Mouse (Mus musculus): ENCODE data around the gene Gtsf2. TPM values are rescaled to one million over a fixed set of nuclear protein-coding genes. Genes with fewer than 3 reads are reported as not detected.
"Not testable (repeated sequence)": the region's sequence is repeated elsewhere in the genome, so short reads cannot be mapped to it uniquely, and the experiment has no call there.

The Gtsf2 gene
- not detected for total RNA-seq (2021)
- long read RNA-seq, experiment 1, result 0 reads
- long read RNA-seq, experiment 2, result 0 reads

- intact Hi-C loops (cut with DNase I), result no loop called here
- no peak for DNase-seq
These were observed at the start of gene Gtsf2 for GRCm38 (mm10) chr15:103448369-103448768. Gtsf2 (minus strand) TSS chr15:103448469.

GRCm38 (mm10) chr15:103496204-103497140, 48.2 kb upstream of the Gtsf2 start:
- DNase-seq, result no peak
- intact Hi-C loops (cut with DNase I), result no loop called here

- intact Hi-C loops (cut with DNase I), result no loop called here
- no peak for DNase-seq
These were observed 40.1 kb upstream of the Gtsf2 start for GRCm38 (mm10) chr15:103488336-103488735.

- intact Hi-C loops (cut with DNase I), result no loop called here
- no peak for DNase-seq
These were observed 38.4 kb upstream of the Gtsf2 start for GRCm38 (mm10) chr15:103486658-103487057.

- no peak for DNase-seq
These were observed 36.8 kb upstream of the Gtsf2 start for GRCm38 (mm10) chr15:103485106-103485505.

GRCm38 (mm10) chr15:103484490-103484889, 36.2 kb upstream of the Gtsf2 start:
- intact Hi-C loops (cut with DNase I), result no loop called here
- no peak for DNase-seq

More at GRCm38 (mm10) chr15:103485106-103485505, 36.8 kb upstream of the Gtsf2 start:
- intact Hi-C loops (cut with DNase I), result no loop called here

GRCm38 (mm10) chr15:103482488-103482887, 34.2 kb upstream of the Gtsf2 start:
- DNase-seq, result no peak
- intact Hi-C loops (cut with DNase I), result no loop called here

- no peak for DNase-seq
- intact Hi-C loops (cut with DNase I), result no loop called here
These were observed 31.9 kb upstream of the Gtsf2 start for GRCm38 (mm10) chr15:103480129-103480528.

GRCm38 (mm10) chr15:103479080-103479606, 30.9 kb upstream of the Gtsf2 start:
- intact Hi-C loops (cut with DNase I), result no loop called here
- no peak for DNase-seq

- intact Hi-C loops (cut with DNase I), result no loop called here
- no peak for DNase-seq
These were observed 25.5 kb upstream of the Gtsf2 start for GRCm38 (mm10) chr15:103473769-103474168.

- intact Hi-C loops (cut with DNase I), result no loop called here
- no peak for DNase-seq
These were observed 24.9 kb upstream of the Gtsf2 start for GRCm38 (mm10) chr15:103473182-103473581.

- DNase-seq, result no peak
- intact Hi-C loops (cut with DNase I), result no loop called here
These were observed 24.0 kb upstream of the Gtsf2 start for GRCm38 (mm10) chr15:103472265-103472664.

GRCm38 (mm10) chr15:103471488-103472194, 23.4 kb upstream of the Gtsf2 start:
- no peak for DNase-seq
- intact Hi-C loops (cut with DNase I), result no loop called here

- intact Hi-C loops (cut with DNase I), result no loop called here
- no peak for DNase-seq
These were observed 14.4 kb upstream of the Gtsf2 start for GRCm38 (mm10) chr15:103462539-103463261.

- DNase-seq, result no peak
- intact Hi-C loops (cut with DNase I), result no loop called here
These were observed 6.2 kb upstream of the Gtsf2 start for GRCm38 (mm10) chr15:103454449-103454848.

GRCm38 (mm10) chr15:103453551-103454218, 5.4 kb upstream of the Gtsf2 start, which contains the start of gene Nckap1l:
Nckap1l (plus strand) TSS chr15:103453794.
- DNase-seq, result peak; percentile 7 to 16

GRCm38 (mm10) chr15:103445966-103446365, 2.3 kb downstream of the Gtsf2 start:
- DNase-seq; intact Hi-C loops (cut with DNase I): not testable (repeated sequence)

More at GRCm38 (mm10) chr15:103453551-103454218, 5.4 kb upstream of the Gtsf2 start, which contains the start of gene Nckap1l:
- intact Hi-C loops (cut with DNase I), result no loop called here

- DNase-seq, result no peak
- intact Hi-C loops (cut with DNase I), result no loop called here
These were observed 18.0 kb downstream of the Gtsf2 start, which contains the start of gene Gtsf1 for GRCm38 (mm10) chr15:103430241-103430640. Gtsf1 (minus strand) TSS chr15:103430470.

GRCm38 (mm10) chr15:103427017-103427416, 21.3 kb downstream of the Gtsf2 start:
- intact Hi-C loops (cut with DNase I), result no loop called here
- DNase-seq, result no peak

- intact Hi-C loops (cut with DNase I); DNase-seq: not testable (repeated sequence)
These were observed 42.7 kb downstream of the Gtsf2 start for GRCm38 (mm10) chr15:103405586-103405985.

Data from gastrocnemius, postnatal 36 days (tissue).